Mouse (Mus musculus) retina, postnatal 1 day (tissue): ENCODE measurements around the gene Map4k4.
A peak's percentile ranks its signal among the peaks of the same experiment; 100 is the strongest.

Source experiments
- DNase-seq: peaks from one replicate; pipeline ENCODE4 v3.0.0-alpha.2; 2012

Map4k4 gene

GRCm38 (mm10) chr1:40007962-40008471, 107.3 kb downstream of the Map4k4 start:
- no peak for DNase-seq

GRCm38 (mm10) chr1:40012696-40013095, 112.0 kb downstream of the Map4k4 start:
- DNase-seq = no peak

- no peak for DNase-seq
These were observed 114.5 kb downstream of the Map4k4 start for GRCm38 (mm10) chr1:40015066-40015678.

- DNase-seq = no peak
These were observed 120.9 kb downstream of the Map4k4 start for GRCm38 (mm10) chr1:40021617-40022016.

- no peak for DNase-seq
These were observed 121.9 kb downstream of the Map4k4 start for GRCm38 (mm10) chr1:40022472-40023135.

- DNase-seq = no peak
These were observed 122.5 kb downstream of the Map4k4 start for GRCm38 (mm10) chr1:40023206-40023605.

GRCm38 (mm10) chr1:40023748-40024147, 123.0 kb downstream of the Map4k4 start:
- DNase-seq = no peak

GRCm38 (mm10) chr1:40024554-40025320, 124.0 kb downstream of the Map4k4 start:
- no peak for DNase-seq

- DNase-seq = no peak
These were observed 124.7 kb downstream of the Map4k4 start for GRCm38 (mm10) chr1:40025416-40025815.

- DNase-seq = no peak
These were observed 126.5 kb downstream of the Map4k4 start for GRCm38 (mm10) chr1:40027116-40027620.

GRCm38 (mm10) chr1:40028207-40028998, 127.7 kb downstream of the Map4k4 start:
- no peak for DNase-seq

GRCm38 (mm10) chr1:40029597-40029996, 128.9 kb downstream of the Map4k4 start:
- no peak for DNase-seq

- DNase-seq = no peak
These were observed 129.7 kb downstream of the Map4k4 start for GRCm38 (mm10) chr1:40030287-40030975.

GRCm38 (mm10) chr1:40030976-40031356, 130.3 kb downstream of the Map4k4 start:
- DNase-seq = no peak

GRCm38 (mm10) chr1:40031626-40032025, 130.9 kb downstream of the Map4k4 start:
- DNase-seq = no peak

- no peak for DNase-seq
These were observed 132.6 kb downstream of the Map4k4 start for GRCm38 (mm10) chr1:40033315-40033714.

GRCm38 (mm10) chr1:40033743-40034420, 133.2 kb downstream of the Map4k4 start:
- peak; percentile 46 for DNase-seq

- DNase-seq = no peak
These were observed 137.1 kb downstream of the Map4k4 start for GRCm38 (mm10) chr1:40037831-40038230.

GRCm38 (mm10) chr1:40045686-40046085, 145.0 kb downstream of the Map4k4 start:
- no peak for DNase-seq

GRCm38 (mm10) chr1:40046600-40046999, 145.9 kb downstream of the Map4k4 start:
- DNase-seq = no peak

GRCm38 (mm10) chr1:40051157-40051556, 150.4 kb downstream of the Map4k4 start:
- no peak for DNase-seq
